Mouse (Mus musculus) urinary bladder, adult 18-20 months (tissue): ENCODE measurements around the gene Prrg2.
"Not testable (repeated sequence)": the region's sequence is repeated elsewhere in the genome, so short reads cannot be mapped to it uniquely, and the experiment has no call there.

Experiments used
- DNase-seq, 2 experiments: peaks; one replicate each; pipeline ENCODE4 v3.0.0; 2022; ENCODE audit warnings: low spot score in 2 of 2, mixed read lengths in 2 of 2

Gene Prrg2

GRCm38 (mm10) chr7:45062239-45062835 is at the start of gene Prrg2, which contains the start of gene Nosip:
TSS of gene Prrg2 (minus strand) at chr7:45062677.
TSS of gene Nosip (plus strand) at chr7:45062429.
- DNase-seq: peak; percentile 91 to 94

GRCm38 (mm10) chr7:45111940-45112339 is 49.5 kb upstream of the Prrg2 start:
- no peak for DNase-seq

GRCm38 (mm10) chr7:45110089-45110488 is 47.6 kb upstream of the Prrg2 start:
- DNase-seq: not testable (repeated sequence)

GRCm38 (mm10) chr7:45107052-45107645 is 44.7 kb upstream of the Prrg2 start:
- no peak for DNase-seq

- DNase-seq: no peak
These were observed 44.0 kb upstream of the Prrg2 start for GRCm38 (mm10) chr7:45106441-45106840.

GRCm38 (mm10) chr7:45105491-45105890 is 43.0 kb upstream of the Prrg2 start:
- no peak for DNase-seq

- no peak for DNase-seq
These were observed 42.5 kb upstream of the Prrg2 start for GRCm38 (mm10) chr7:45104941-45105340.

- DNase-seq: peak; percentile 55 to 91
These were observed 41.2 kb upstream of the Prrg2 start, which contains the start of gene Fcgrt for GRCm38 (mm10) chr7:45103652-45104180. TSS of gene Fcgrt (minus strand) at chr7:45103851.

- DNase-seq: no peak
These were observed 40.6 kb upstream of the Prrg2 start for GRCm38 (mm10) chr7:45102940-45103585.

- no peak for DNase-seq
These were observed 40.0 kb upstream of the Prrg2 start for GRCm38 (mm10) chr7:45102441-45102840.

GRCm38 (mm10) chr7:45100046-45100445 is 37.6 kb upstream of the Prrg2 start:
- no peak for DNase-seq

GRCm38 (mm10) chr7:45098541-45099240 is 36.2 kb upstream of the Prrg2 start:
- no peak for DNase-seq

GRCm38 (mm10) chr7:45097479-45097878 is 35.0 kb upstream of the Prrg2 start:
- no peak for DNase-seq

GRCm38 (mm10) chr7:45095965-45096364 is 33.5 kb upstream of the Prrg2 start:
- DNase-seq: not testable (repeated sequence)

GRCm38 (mm10) chr7:45095367-45095766 is 32.9 kb upstream of the Prrg2 start:
- no peak for DNase-seq

GRCm38 (mm10) chr7:45094121-45094520 is 31.6 kb upstream of the Prrg2 start:
- DNase-seq: no peak

GRCm38 (mm10) chr7:45093516-45093905 is 31.0 kb upstream of the Prrg2 start:
- DNase-seq: no peak

- DNase-seq: no peak
These were observed 30.5 kb upstream of the Prrg2 start for GRCm38 (mm10) chr7:45092828-45093515.

GRCm38 (mm10) chr7:45092048-45092447 is 29.6 kb upstream of the Prrg2 start, which contains the start of gene Rcn3:
TSS of gene Rcn3 (minus strand) at chr7:45092221.
- peak in 1 of 2 experiments; percentile 84 for DNase-seq

GRCm38 (mm10) chr7:45091001-45091990 is 28.8 kb upstream of the Prrg2 start:
- DNase-seq: no peak
